Mouse (Mus musculus): ENCODE results near the gene Morn4. TPM values are rescaled to one million over a fixed set of nuclear protein-coding genes. Genes with fewer than 3 reads are reported as not detected.

The Morn4 gene
- polyA plus RNA-seq, 1 experiment: 1.1 TPM

DNA sequence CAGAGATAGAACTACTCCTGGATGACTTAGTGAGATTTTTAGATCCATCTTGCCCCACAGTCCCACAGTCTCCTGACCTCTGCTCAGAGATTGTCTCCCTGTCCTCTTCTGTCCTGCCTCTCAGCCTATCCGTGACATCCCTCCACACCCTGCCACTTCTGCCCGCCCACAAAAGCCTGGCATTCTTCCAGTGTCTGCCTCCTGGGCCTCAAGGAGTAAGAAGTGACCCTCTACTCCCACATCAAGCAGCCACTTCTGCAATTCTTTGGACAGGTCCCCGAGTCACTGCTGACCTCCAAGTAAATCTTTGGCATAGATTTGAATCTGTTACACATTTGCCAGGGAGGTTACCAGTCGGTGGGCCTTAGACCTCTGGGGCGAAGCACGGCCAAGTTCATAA is 31.9 kb downstream of the Morn4 start:
- no peak for TF ChIP-seq POLR2A (IDR thresholded peaks at IDR 0.05; ENCODE audit: control insufficient read depth, extremely low read depth, insufficient read depth, low read length, poor library complexity)
- TF ChIP-seq CTCF (IDR thresholded peaks at IDR 0.05; ENCODE audit: borderline replicate concordance, control insufficient read depth, extremely low read depth, insufficient read depth, low read length, poor library complexity): no peak
- Histone ChIP-seq H3K27me3 (ENCODE audit: control insufficient read depth, insufficient read depth, low read length) (no peaks in the 10 kb centered on the region), H3K4me1 (replicated peaks; ENCODE audit: control insufficient read depth, insufficient read depth, low read length) (peaks cover 2% of the 10 kb centered on the region), H3K4me3 (ENCODE audit: control insufficient read depth, insufficient read depth, low read length) (no peak overlapping the region), H3K27ac (ENCODE audit: control insufficient read depth, insufficient read depth, low read length) (no peak overlapping the region), H3K36me3 (ENCODE audit: control insufficient read depth, insufficient read depth, low read length) (no peaks in the 10 kb centered on the region)
- WGBS: 70% methylated on average over 6 of the region's 6 CpGs
- no peak for DNase-seq

GRCm38 (mm10) chr19:42051948-42052347 is 34.2 kb downstream of the Morn4 start, which contains the start of gene 4933411K16Rik:
Gene 4933411K16Rik, plus strand, starts transcription at chr19:42052248.
- Histone ChIP-seq H3K27me3 (ENCODE audit: control insufficient read depth, insufficient read depth, low read length) (no peaks in the 10 kb centered on the region), H3K27ac (ENCODE audit: control insufficient read depth, insufficient read depth, low read length) (no peak within 1 kb of the TSS), H3K4me1 (replicated peaks; ENCODE audit: control insufficient read depth, insufficient read depth, low read length) (no peaks in the 10 kb centered on the region), H3K36me3 (ENCODE audit: control insufficient read depth, insufficient read depth, low read length) (no peaks in the 10 kb centered on the region), H3K4me3 (ENCODE audit: control insufficient read depth, insufficient read depth, low read length) (no peak within 1 kb of the TSS)
- DNase-seq: no peak
- 93% methylated on average over 4 of the region's 4 CpGs for WGBS
- TF ChIP-seq CTCF (IDR thresholded peaks at IDR 0.05; ENCODE audit: borderline replicate concordance, control insufficient read depth, extremely low read depth, insufficient read depth, low read length, poor library complexity): no peak
- no peak for TF ChIP-seq POLR2A (IDR thresholded peaks at IDR 0.05; ENCODE audit: control insufficient read depth, extremely low read depth, insufficient read depth, low read length, poor library complexity)

DNA sequence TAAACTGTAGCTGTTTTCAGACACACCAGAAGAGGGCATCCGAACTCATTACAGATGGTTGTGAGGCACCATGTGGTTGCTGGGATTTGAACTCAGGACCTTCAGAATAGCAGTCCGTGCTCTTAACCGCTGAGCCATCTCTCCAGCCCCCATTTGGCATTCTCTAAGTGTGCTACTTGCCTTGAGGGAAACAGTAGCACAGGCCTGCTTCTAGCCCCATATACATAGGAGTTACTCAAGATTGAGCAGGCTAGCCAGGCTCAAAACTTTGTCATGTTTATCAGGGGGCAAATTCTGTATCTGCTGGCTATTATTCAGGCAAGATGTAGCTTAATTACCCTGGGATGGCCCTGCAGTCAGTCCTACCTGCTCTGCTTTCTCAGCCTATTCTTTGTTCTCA is 34.8 kb downstream of the Morn4 start:
- Histone ChIP-seq H3K36me3 (ENCODE audit: control insufficient read depth, insufficient read depth, low read length) (no peaks in the 10 kb centered on the region), H3K27ac (ENCODE audit: control insufficient read depth, insufficient read depth, low read length) (no peak overlapping the region), H3K4me1 (replicated peaks; ENCODE audit: control insufficient read depth, insufficient read depth, low read length) (no peaks in the 10 kb centered on the region), H3K4me3 (ENCODE audit: control insufficient read depth, insufficient read depth, low read length) (no peak overlapping the region), H3K27me3 (ENCODE audit: control insufficient read depth, insufficient read depth, low read length) (no peaks in the 10 kb centered on the region)
- WGBS: 95% methylated on average over 3 of the region's 3 CpGs
- DNase-seq: no peak
- TF ChIP-seq POLR2A (IDR thresholded peaks at IDR 0.05; ENCODE audit: control insufficient read depth, extremely low read depth, insufficient read depth, low read length, poor library complexity) (no peak), CTCF (IDR thresholded peaks at IDR 0.05; ENCODE audit: borderline replicate concordance, control insufficient read depth, extremely low read depth, insufficient read depth, low read length, poor library complexity) (no peak)

DNA sequence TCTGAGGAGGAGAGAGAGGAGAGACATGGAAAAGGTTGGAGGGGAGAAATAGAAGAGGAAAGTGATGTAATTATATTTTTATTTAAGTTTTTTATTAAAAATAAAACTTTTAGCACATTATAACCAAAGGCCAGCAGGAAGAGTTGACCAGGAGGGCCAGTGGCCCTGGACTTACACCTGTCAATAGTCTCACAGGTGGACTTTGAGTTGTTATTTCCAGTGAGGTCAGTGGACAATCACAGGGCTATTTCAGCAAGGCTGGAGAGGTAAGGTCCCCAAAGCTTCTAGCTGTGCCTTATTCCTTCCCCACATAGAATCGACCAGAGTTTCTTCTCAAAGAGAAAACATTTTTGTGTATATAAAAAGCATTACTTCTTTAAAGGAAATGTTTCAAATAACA is 35.9 kb downstream of the Morn4 start:
- Histone ChIP-seq H3K27ac (ENCODE audit: control insufficient read depth, insufficient read depth, low read length) (no peak overlapping the region), H3K27me3 (ENCODE audit: control insufficient read depth, insufficient read depth, low read length) (no peaks in the 10 kb centered on the region), H3K4me1 (replicated peaks; ENCODE audit: control insufficient read depth, insufficient read depth, low read length) (no peaks in the 10 kb centered on the region), H3K4me3 (ENCODE audit: control insufficient read depth, insufficient read depth, low read length) (no peak overlapping the region), H3K36me3 (ENCODE audit: control insufficient read depth, insufficient read depth, low read length) (no peaks in the 10 kb centered on the region)
- no peak for TF ChIP-seq CTCF (IDR thresholded peaks at IDR 0.05; ENCODE audit: borderline replicate concordance, control insufficient read depth, extremely low read depth, insufficient read depth, low read length, poor library complexity)
- TF ChIP-seq POLR2A (IDR thresholded peaks at IDR 0.05; ENCODE audit: control insufficient read depth, extremely low read depth, insufficient read depth, low read length, poor library complexity): no peak
- WGBS: 81% methylated on average over 1 of the region's 1 CpGs
- DNase-seq: no peak

DNA sequence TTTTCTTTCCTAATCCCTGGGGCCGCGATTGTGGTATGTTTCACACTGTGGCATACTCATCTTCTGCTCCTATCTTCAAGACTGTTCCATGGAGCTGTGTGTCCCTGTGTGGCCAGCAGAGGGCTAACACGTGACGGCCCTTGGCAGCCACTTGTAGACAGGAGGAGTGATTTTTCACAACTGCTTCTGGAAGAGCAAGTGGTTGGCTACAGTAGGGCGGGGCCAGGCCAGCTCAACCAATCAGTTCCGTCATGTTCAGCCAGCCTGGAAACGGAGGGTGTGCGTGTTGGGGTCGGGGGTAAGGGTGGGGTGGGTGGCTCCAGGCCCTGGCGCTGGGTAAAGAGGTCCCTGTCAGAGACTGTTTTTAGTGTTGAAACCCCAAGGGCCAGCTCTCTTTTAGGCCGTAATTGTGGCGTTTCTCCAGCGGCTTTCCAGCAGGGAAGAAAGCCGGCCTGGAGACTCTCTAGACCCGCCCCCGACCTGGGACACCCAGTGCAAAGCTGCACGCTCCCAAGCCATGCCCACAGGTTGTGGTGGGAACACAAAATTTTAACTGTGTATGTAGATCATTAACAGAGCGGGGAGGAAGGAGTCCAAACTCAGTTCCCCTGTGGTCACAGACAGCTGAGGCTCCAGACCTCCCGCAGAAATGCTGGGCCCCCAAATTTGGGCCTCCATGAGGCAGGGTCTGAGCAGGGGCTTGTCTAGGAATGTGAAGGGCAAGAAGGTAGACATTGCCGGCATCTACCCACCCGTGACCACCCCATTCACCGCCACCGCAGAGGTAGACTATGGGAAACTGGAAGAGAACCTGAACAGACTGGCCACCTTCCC is 40.7 kb downstream of the Morn4 start, which contains the start of gene Hoga1:
Gene Hoga1, plus strand, starts transcription at position 342 of the 834 bp plus-strand sequence.
- H3K4me3 ChIP-seq (ENCODE audit: control insufficient read depth, insufficient read depth, low read length): no peak within 1 kb of the TSS
- 42% methylated on average over 23 of the region's 23 CpGs for WGBS
- peak; percentile 59 for DNase-seq
- H3K27ac ChIP-seq (ENCODE audit: control insufficient read depth, insufficient read depth, low read length): no peak within 1 kb of the TSS
- TF ChIP-seq POLR2A (IDR thresholded peaks at IDR 0.05; ENCODE audit: control insufficient read depth, extremely low read depth, insufficient read depth, low read length, poor library complexity) (no peak), CTCF (IDR thresholded peaks at IDR 0.05; ENCODE audit: borderline replicate concordance, control insufficient read depth, extremely low read depth, insufficient read depth, low read length, poor library complexity) (peak; percentile 55; the same call in 1 of the 2 replicates)
- H3K27me3 ChIP-seq (ENCODE audit: control insufficient read depth, insufficient read depth, low read length): no peaks in the 10 kb centered on the region
- H3K36me3 ChIP-seq (ENCODE audit: control insufficient read depth, insufficient read depth, low read length): no peaks in the 10 kb centered on the region
- no peaks in the 10 kb centered on the region for H3K4me1 ChIP-seq (replicated peaks; ENCODE audit: control insufficient read depth, insufficient read depth, low read length)

GRCm38 (mm10) chr19:42043988-42044387 is 42.2 kb downstream of the Morn4 start:
- DNase-seq: no peak
- no peaks in the 10 kb centered on the region for H3K27me3 ChIP-seq (ENCODE audit: control insufficient read depth, insufficient read depth, low read length)
- no peaks in the 10 kb centered on the region for H3K36me3 ChIP-seq (ENCODE audit: control insufficient read depth, insufficient read depth, low read length)
- no peak for TF ChIP-seq CTCF (IDR thresholded peaks at IDR 0.05; ENCODE audit: borderline replicate concordance, control insufficient read depth, extremely low read depth, insufficient read depth, low read length, poor library complexity)
- TF ChIP-seq POLR2A (IDR thresholded peaks at IDR 0.05; ENCODE audit: control insufficient read depth, extremely low read depth, insufficient read depth, low read length, poor library complexity): no peak
- 96% methylated on average over 6 of the region's 6 CpGs for WGBS
- no peak overlapping the region for H3K4me3 ChIP-seq (ENCODE audit: control insufficient read depth, insufficient read depth, low read length)
- no peak overlapping the region for H3K27ac ChIP-seq (ENCODE audit: control insufficient read depth, insufficient read depth, low read length)
- no peaks in the 10 kb centered on the region for H3K4me1 ChIP-seq (replicated peaks; ENCODE audit: control insufficient read depth, insufficient read depth, low read length)
